Mouse (Mus musculus) liver, embryonic 15.5 days (tissue): ENCODE results near the gene Wls. TPM values are rescaled to one million over a fixed set of nuclear protein-coding genes. Genes with fewer than 3 reads are reported as not detected.

Source experiments
- ATAC-seq: fragments of 200-750 bp; cut with Nextera tagmentation; 2 replicates; pipeline ENCODE4 v1.8.0; 2017; ENCODE audit warnings: moderate number of reproducible peaks, mild to moderate bottlenecking, moderate library complexity; ENCODE audit not compliant: insufficient read depth
- H3K27ac ChIP-seq: fragments of 300-500 bp; sonication (generic); replicated peaks from 2 replicates; pipeline ENCODE4 v1.5.1; 2015; ENCODE audit warnings: mild to moderate bottlenecking, inconsistent platforms
- H3K27me3 ChIP-seq: fragments of 300-500 bp; sonication (generic); 2 replicates; pipeline ENCODE4 v1.6.1; 2015; ENCODE audit warnings: mild to moderate bottlenecking, inconsistent platforms
- H3K36me3 ChIP-seq: fragments of 300-500 bp; sonication (generic); replicated peaks from 2 replicates; pipeline ENCODE4 v1.6.1; 2015; ENCODE audit warnings: moderate library complexity, mild to moderate bottlenecking, inconsistent platforms
- H3K4me1 ChIP-seq: fragments of 300-500 bp; sonication (generic); replicated peaks from 2 replicates; pipeline ENCODE4 v1.6.1; 2015; ENCODE audit warnings: inconsistent platforms
- H3K4me2 ChIP-seq: fragments of 300-500 bp; sonication (generic); 2 replicates; pipeline ENCODE4 v1.6.1; 2015; ENCODE audit warnings: moderate library complexity, mild to moderate bottlenecking, inconsistent platforms
- H3K4me3 ChIP-seq: fragments of 300-500 bp; sonication (generic); replicated peaks from 2 replicates; pipeline ENCODE4 v1.5.1; 2015; ENCODE audit warnings: mild to moderate bottlenecking, inconsistent platforms
- H3K9ac ChIP-seq: fragments of 300-500 bp; sonication (generic); 2 replicates; pipeline ENCODE4 v1.6.1; 2015; ENCODE audit warnings: moderate library complexity, mild to moderate bottlenecking, inconsistent platforms
- H3K9me3 ChIP-seq: fragments of 300-500 bp; sonication (generic); replicated peaks from 2 replicates; pipeline ENCODE4 v1.6.1; 2016; ENCODE audit warnings: inconsistent platforms
- WGBS: fragments of 180-500 bp; shearing (Covaris S2); methylation state at CpG from one replicate; pipeline ENCODE4 v1.1.7; 2015; ENCODE audit warnings: mixed read lengths; ENCODE audit not compliant: insufficient replicate concordance; 5-methylcytosine and 5-hydroxymethylcytosine counted together
- polyA plus RNA-seq: library from polyadenylated mRNA; unstranded; fragments of >200 nt; fragmentation: Nextera tagmentation; extraction: Ambion mirVana; gene quantifications from 2 replicates; pipeline ENCODE4 v1.2.1, GENCODE M21; 2015

Wls gene
- 7.1 and 7.7 TPM in 2 replicates for polyA plus RNA-seq

GRCm38 (mm10) chr3:159839481-159839880 lies at the start of gene Wls:
Wls (plus strand) TSS chr3:159839672.
- Histone ChIP-seq H3K36me3 (no peaks in the 10 kb centered on the region), H3K27me3 (peaks cover 15% of the 10 kb centered on the region; the same call in 1 of the 2 replicates), H3K4me3 (peak within 1 kb of the TSS; percentile 59), H3K9me3 (no peaks in the 10 kb centered on the region), H3K27ac (peak within 1 kb of the TSS; percentile 48), H3K4me1 (0 out of 2 replicates have a peak, but pooled peaks cover 3% of the 10 kb centered on the region), H3K4me2 (peak within 1 kb of the TSS; percentile 75), H3K9ac (peak within 1 kb of the TSS; percentile 30; the same call in 1 of the 2 replicates)
- WGBS: under 1% methylated on average over 21 of the region's 21 CpGs
- peak; percentile 70 for ATAC-seq

GRCm38 (mm10) chr3:159789781-159790180 lies 49.7 kb upstream of the Wls start:
- Histone ChIP-seq H3K9me3 (no peaks in the 10 kb centered on the region), H3K4me3 (no peak overlapping the region), H3K36me3 (no peaks in the 10 kb centered on the region), H3K4me2 (no peak overlapping the region), H3K9ac (no peak overlapping the region), H3K4me1 (no peaks in the 10 kb centered on the region), H3K27ac (no peak overlapping the region), H3K27me3 (no peaks in the 10 kb centered on the region)
- WGBS: 49% methylated on average over 2 of the region's 2 CpGs
- no peak for ATAC-seq

DNA sequence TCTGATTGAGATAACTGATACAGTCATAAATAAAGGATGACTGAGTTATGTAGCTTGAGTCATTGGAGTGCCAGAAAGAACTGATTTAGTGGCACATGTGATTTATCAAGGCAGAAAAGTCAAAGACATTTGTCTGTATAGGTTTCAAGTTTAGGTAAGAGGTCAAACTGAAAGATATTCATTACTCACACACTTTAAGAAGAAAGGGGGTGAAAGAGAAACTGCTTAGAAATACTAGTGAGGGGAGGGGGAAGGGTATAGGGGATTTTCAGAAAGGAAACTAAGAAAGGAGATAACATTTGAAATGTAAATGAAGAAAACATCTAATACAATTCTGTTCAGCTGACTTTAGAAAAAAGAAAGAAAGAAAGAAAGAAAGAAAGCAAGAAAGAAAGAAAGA lies 7.9 kb upstream of the Wls start:
- H3K9me3 ChIP-seq: no peaks in the 10 kb centered on the region
- no peak overlapping the region for H3K4me3 ChIP-seq
- no peaks in the 10 kb centered on the region for H3K36me3 ChIP-seq
- H3K27ac ChIP-seq: no peak overlapping the region
- no peak overlapping the region for H3K4me2 ChIP-seq
- no peaks in the 10 kb centered on the region for H3K4me1 ChIP-seq
- H3K27me3 ChIP-seq: no peaks in the 10 kb centered on the region
- no peak overlapping the region for H3K9ac ChIP-seq
- ATAC-seq: no peak

GRCm38 (mm10) chr3:159840002-159840816 lies 737 bp downstream of the Wls start:
- under 1% methylated on average over 27 of the region's 27 CpGs for WGBS
- H3K4me3 ChIP-seq: peak overlapping the region; percentile 59
- peaks cover 15% of the 10 kb centered on the region; the same call in 1 of the 2 replicates for H3K27me3 ChIP-seq
- no peak overlapping the region; the same call in 1 of the 2 replicates for H3K27ac ChIP-seq
- H3K9ac ChIP-seq: peak overlapping the region; percentile 30; the same call in 1 of the 2 replicates
- 0 out of 2 replicates have a peak, but pooled peaks cover 3% of the 10 kb centered on the region for H3K4me1 ChIP-seq
- no peaks in the 10 kb centered on the region for H3K9me3 ChIP-seq
- peak overlapping the region; percentile 75 for H3K4me2 ChIP-seq
- ATAC-seq: peak; percentile 37; the same call in 1 of the 2 replicates
- no peaks in the 10 kb centered on the region for H3K36me3 ChIP-seq

DNA sequence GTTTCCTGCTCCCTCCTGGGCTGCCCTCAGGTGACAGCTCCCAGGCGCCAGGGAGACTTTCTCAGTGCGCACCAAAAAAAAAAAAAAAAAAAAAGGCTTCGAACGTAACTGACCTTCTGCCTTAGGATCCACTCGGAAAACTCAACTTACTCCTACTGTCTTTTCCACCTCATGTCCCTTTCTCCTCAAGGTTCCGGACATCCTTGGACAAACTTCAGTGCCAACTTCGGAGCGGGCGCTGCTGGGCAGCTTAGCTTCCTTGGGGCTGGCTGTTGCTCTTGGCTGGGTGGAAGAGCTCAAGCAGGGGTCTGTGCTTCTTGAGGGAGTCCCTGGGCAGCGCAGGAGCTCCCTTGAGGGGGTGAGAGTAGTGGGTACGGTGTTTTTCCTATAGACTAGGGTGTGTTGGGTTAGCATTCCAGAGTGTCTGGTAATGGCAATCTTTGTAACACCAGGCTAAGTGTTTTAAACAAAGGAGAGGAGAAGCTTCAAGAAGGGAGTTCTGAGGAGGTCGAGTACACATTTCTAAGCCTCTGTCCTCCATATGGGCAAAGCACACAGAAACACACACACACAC lies 1.4 kb downstream of the Wls start:
- H3K4me3 ChIP-seq: peak overlapping the region; percentile 59
- no peak overlapping the region for H3K27ac ChIP-seq
- 0 out of 2 replicates have a peak, but pooled peaks cover 3% of the 10 kb centered on the region for H3K4me1 ChIP-seq
- no peaks in the 10 kb centered on the region for H3K36me3 ChIP-seq
- WGBS: 6% methylated on average over 12 of the region's 12 CpGs
- H3K4me2 ChIP-seq: peak overlapping the region; percentile 75
- H3K9ac ChIP-seq: peak overlapping the region; percentile 30; the same call in 1 of the 2 replicates
- no peaks in the 10 kb centered on the region for H3K9me3 ChIP-seq
- no peak for ATAC-seq
- H3K27me3 ChIP-seq: peaks cover 15% of the 10 kb centered on the region; the same call in 1 of the 2 replicates

GRCm38 (mm10) chr3:159841458-159841857 lies 2.0 kb downstream of the Wls start:
- Histone ChIP-seq H3K4me1 (0 out of 2 replicates have a peak, but pooled peaks cover 3% of the 10 kb centered on the region), H3K4me3 (no peak overlapping the region), H3K27ac (no peak overlapping the region), H3K9ac (no peak overlapping the region), H3K9me3 (no peaks in the 10 kb centered on the region), H3K36me3 (no peaks in the 10 kb centered on the region), H3K27me3 (peaks cover 15% of the 10 kb centered on the region; the same call in 1 of the 2 replicates), H3K4me2 (peak overlapping the region; percentile 75)
- no peak for ATAC-seq
- WGBS: 15% methylated on average over 3 of the region's 3 CpGs

GRCm38 (mm10) chr3:159843135-159843534 lies 3.7 kb downstream of the Wls start:
- Histone ChIP-seq H3K4me1 (0 out of 2 replicates have a peak, but pooled peaks cover 3% of the 10 kb centered on the region), H3K27me3 (peaks cover 15% of the 10 kb centered on the region; the same call in 1 of the 2 replicates), H3K4me3 (no peak overlapping the region), H3K36me3 (no peaks in the 10 kb centered on the region), H3K27ac (no peak overlapping the region), H3K9me3 (no peaks in the 10 kb centered on the region), H3K4me2 (no peak overlapping the region), H3K9ac (no peak overlapping the region)
- WGBS: 60% methylated on average over 4 of the region's 4 CpGs
- ATAC-seq: no peak

DNA sequence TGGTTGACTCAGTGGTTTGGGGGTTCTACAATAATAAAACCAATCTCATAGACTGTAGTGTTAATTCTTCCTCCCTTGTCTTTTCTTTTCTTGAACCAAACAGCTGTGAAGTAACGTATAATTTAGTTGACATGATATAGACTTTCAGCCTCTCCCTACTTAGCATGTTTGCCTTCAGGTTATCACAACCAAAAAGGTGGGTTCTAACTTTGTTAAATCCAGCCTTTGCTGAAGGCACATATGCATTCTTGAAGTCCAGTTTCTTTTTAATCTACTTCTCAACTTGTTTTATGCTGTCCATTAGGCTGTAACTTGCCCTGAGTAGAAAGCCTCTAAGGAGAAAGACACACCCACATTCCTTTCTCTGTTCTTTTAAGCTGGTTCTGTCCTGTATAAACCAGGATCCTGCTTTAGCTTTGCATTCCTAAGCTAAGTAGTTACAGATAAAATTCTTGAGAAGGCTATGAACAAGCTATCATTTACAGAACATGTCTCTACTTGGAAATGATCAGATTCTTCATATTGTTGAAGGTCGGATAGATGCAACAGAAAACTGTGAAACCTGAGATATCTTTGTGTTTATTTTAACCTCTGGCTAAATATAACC lies 8.0 kb downstream of the Wls start:
- H3K36me3 ChIP-seq: no peaks in the 10 kb centered on the region
- no peak for ATAC-seq
- H3K4me2 ChIP-seq: no peak overlapping the region
- H3K4me3 ChIP-seq: no peak overlapping the region
- WGBS: 49% methylated on average over 2 of the region's 2 CpGs
- H3K27me3 ChIP-seq: no peaks in the 10 kb centered on the region
- no peaks in the 10 kb centered on the region for H3K9me3 ChIP-seq
- H3K9ac ChIP-seq: no peak overlapping the region
- H3K4me1 ChIP-seq: no peaks in the 10 kb centered on the region
- no peak overlapping the region for H3K27ac ChIP-seq

DNA sequence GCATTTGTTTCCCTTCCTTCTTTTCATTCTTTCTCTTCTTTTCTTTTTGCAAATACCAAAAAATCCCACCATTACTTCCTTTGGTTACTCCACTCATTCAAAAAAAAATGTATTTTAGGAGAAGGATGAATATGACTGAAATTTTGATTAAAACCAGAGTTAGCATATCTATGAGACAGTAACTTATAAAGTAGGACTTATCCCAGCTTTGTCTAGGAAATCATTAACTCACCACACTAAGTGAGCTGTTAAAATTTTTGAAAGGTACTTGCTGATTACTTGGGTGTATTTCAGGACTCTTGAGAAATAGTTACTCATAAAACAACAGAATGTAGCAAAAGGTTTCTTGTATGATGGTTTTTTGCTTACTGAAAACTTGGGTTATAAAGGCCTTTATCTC lies 8.7 kb downstream of the Wls start:
- Histone ChIP-seq H3K9me3 (no peaks in the 10 kb centered on the region), H3K4me1 (no peaks in the 10 kb centered on the region), H3K9ac (no peak overlapping the region), H3K27me3 (no peaks in the 10 kb centered on the region), H3K27ac (no peak overlapping the region), H3K36me3 (no peaks in the 10 kb centered on the region), H3K4me2 (no peak overlapping the region), H3K4me3 (no peak overlapping the region)
- ATAC-seq: no peak

DNA sequence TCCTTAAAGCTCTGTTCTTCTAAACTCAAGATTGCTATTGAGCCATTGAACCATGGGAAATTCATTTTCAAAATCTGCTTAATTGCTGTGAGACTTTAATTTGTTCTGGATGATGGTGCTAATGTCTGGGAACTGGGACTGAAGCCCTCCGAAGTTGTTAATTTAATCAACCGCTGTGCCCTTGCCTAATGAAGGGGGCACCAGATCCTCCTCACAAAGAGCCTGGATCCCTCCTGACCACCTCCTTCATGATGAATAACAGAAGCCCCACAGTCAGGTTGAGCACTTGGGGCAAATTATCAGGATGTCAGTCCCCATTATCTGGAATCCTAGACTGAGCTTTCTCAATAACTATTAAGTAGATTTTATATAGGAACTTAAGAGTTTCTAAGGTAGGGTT lies 12.0 kb downstream of the Wls start:
- WGBS: 73% methylated on average over 2 of the region's 2 CpGs
- ATAC-seq: no peak
- H3K9ac ChIP-seq: no peak overlapping the region

GRCm38 (mm10) chr3:159851980-159852379 lies 12.5 kb downstream of the Wls start:
- Histone ChIP-seq H3K4me3 (no peak overlapping the region), H3K4me2 (no peak overlapping the region), H3K36me3 (no peaks in the 10 kb centered on the region), H3K4me1 (no peaks in the 10 kb centered on the region), H3K27me3 (no peaks in the 10 kb centered on the region), H3K9me3 (no peaks in the 10 kb centered on the region), H3K27ac (no peak overlapping the region), H3K9ac (no peak overlapping the region)
- ATAC-seq: no peak
- 69% methylated on average over 2 of the region's 2 CpGs for WGBS

More for the DNA sequence above, 12.0 kb downstream of the Wls start:
- H3K27ac ChIP-seq: no peak overlapping the region
- H3K36me3 ChIP-seq: no peaks in the 10 kb centered on the region
- no peaks in the 10 kb centered on the region for H3K4me1 ChIP-seq
- no peak overlapping the region for H3K4me3 ChIP-seq
- H3K9me3 ChIP-seq: no peaks in the 10 kb centered on the region
- H3K27me3 ChIP-seq: no peaks in the 10 kb centered on the region
- no peak overlapping the region for H3K4me2 ChIP-seq
